Mouse (Mus musculus) heart, postnatal 0 days (tissue): ENCODE data around the gene Oaz3.

Experiments
- CTCF ChIP-seq: IDR thresholded peaks from 2 replicates; pipeline ENCODE4 v1.5.1; 2016; ENCODE audit warnings: antibody characterized with exemption, control low read depth, low read depth
- EP300 ChIP-seq: IDR thresholded peaks from 2 replicates; pipeline ENCODE4 v1.6.1; 2016; ENCODE audit warnings: antibody characterized with exemption, low read depth

- TF ChIP-seq CTCF = no peak
- TF ChIP-seq EP300 = no peak
These were observed 44.7 kb downstream of the Oaz3 start for GRCm38 (mm10) chr3:94398943-94399481.
